Mouse (Mus musculus) limb, embryonic 14.5 days (tissue): ENCODE measurements around the gene Kif19a. TPM values are rescaled to one million over a fixed set of nuclear protein-coding genes. Genes with fewer than 3 reads are reported as not detected.

Experiments
- ATAC-seq: fragments of 200-750 bp; cut with Nextera tagmentation; 2 replicates; pipeline ENCODE4 v1.8.0; 2017; ENCODE audit warnings: low read depth, moderate number of reproducible peaks, moderate TSS enrichment; ENCODE audit not compliant: low FRiP score
- DNase-seq: peaks from one replicate; pipeline ENCODE4 v3.0.0-alpha.2; 2015; ENCODE audit warnings: low spot score
- H3K27ac ChIP-seq: fragments of 300-500 bp; sonication (generic); replicated peaks from 2 replicates; pipeline ENCODE4 v1.5.1; 2014; ENCODE audit warnings: low read depth, mild to moderate bottlenecking, low read length, moderate library complexity, mixed read lengths
- H3K27me3 ChIP-seq: fragments of 300-500 bp; sonication (generic); 2 replicates; pipeline ENCODE4 v1.6.1; 2014; ENCODE audit warnings: low read length, mixed read lengths; ENCODE audit not compliant: control insufficient read depth, insufficient read depth
- H3K36me3 ChIP-seq: fragments of 300-500 bp; sonication (generic); 2 replicates; pipeline ENCODE4 v1.6.1; 2014; ENCODE audit warnings: mild to moderate bottlenecking, low read length, moderate library complexity, mixed read lengths; ENCODE audit not compliant: control insufficient read depth, insufficient read depth
- H3K4me1 ChIP-seq: fragments of 300-500 bp; sonication (generic); 2 replicates; pipeline ENCODE4 v1.6.1; 2014; ENCODE audit warnings: antibody characterized with exemption, low read length, mixed read lengths; ENCODE audit not compliant: control insufficient read depth, insufficient read depth
- H3K4me2 ChIP-seq: fragments of 300-500 bp; sonication (generic); replicated peaks from 2 replicates; pipeline ENCODE4 v1.6.1; 2014; ENCODE audit warnings: low read depth, mild to moderate bottlenecking, low read length, moderate library complexity; ENCODE audit not compliant: severe bottlenecking
- H3K4me3 ChIP-seq: fragments of 300-500 bp; sonication (generic); replicated peaks from 2 replicates; pipeline ENCODE4 v1.5.1; 2014; ENCODE audit warnings: low read length
- H3K9ac ChIP-seq: fragments of 300-500 bp; sonication (generic); 2 replicates; pipeline ENCODE4 v1.6.1; 2014; ENCODE audit warnings: mild to moderate bottlenecking, low read depth, low read length, moderate library complexity; ENCODE audit not compliant: severe bottlenecking
- H3K9me3 ChIP-seq: fragments of 300-500 bp; sonication (generic); 2 replicates; pipeline ENCODE4 v1.6.1; 2016; ENCODE audit warnings: low read length; ENCODE audit not compliant: control insufficient read depth
- POLR2A ChIP-seq: fragments of 200-500 bp; IDR thresholded peaks from 2 replicates; pipeline ENCODE4 v1.8.0; 2012; ENCODE audit warnings: inconsistent platforms, mild to moderate bottlenecking, moderate library complexity, borderline replicate concordance; ENCODE audit not compliant: insufficient read depth, insufficient read length; ENCODE audit errors: extremely low read depth
- WGBS: fragments of 180-500 bp; shearing (Covaris S2); extraction: QIAGEN DNeasy Blood & Tissue Kit; methylation state at CpG from one replicate; pipeline ENCODE4 v1.1.7; 2014; 5-methylcytosine and 5-hydroxymethylcytosine counted together
- polyA plus RNA-seq, 2 experiments: library from polyadenylated mRNA; depleted of rRNA in 1 of 2; stranded (reverse) in 1 of 2; unstranded in 1 of 2; fragments of >200 nt; fragmentation: Nextera tagmentation in 1 of 2; extraction: Ambion mirVana in 1 of 2; gene quantifications; 2 replicates each; pipeline versions ENCODE4 v1.2.1 to v1.2.3; 2012 to 2014

Kif19a gene
- polyA plus RNA-seq, 2 experiments: 0.39 to 0.93 TPM

DNA sequence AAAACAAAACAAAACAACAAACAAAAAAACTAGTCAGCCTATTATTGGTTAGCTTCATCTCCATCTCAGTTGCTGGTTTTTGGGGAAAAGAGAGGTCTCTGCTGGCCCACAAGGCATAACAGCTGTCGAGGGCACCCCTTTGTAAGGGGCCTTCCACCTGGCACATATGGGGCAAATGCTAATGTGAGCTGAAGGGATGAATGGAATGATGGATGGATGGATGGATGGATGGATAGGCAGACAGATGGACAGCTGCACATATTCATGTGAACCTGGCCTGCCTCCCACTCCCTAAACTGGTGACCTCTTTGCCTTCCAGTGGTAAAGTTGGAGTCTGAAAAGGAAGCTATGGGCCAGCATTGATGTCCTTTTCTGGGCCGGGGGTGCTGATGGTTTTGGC lies 41.8 kb downstream of the Kif19a start:
- no peaks in the 10 kb centered on the region for H3K9me3 ChIP-seq
- peaks cover 14% of the 10 kb centered on the region; the same call in 1 of the 2 replicates for H3K4me1 ChIP-seq
- DNase-seq (no peak), ATAC-seq (no peak)
- H3K4me2 ChIP-seq: no peak overlapping the region
- 54% methylated on average over 2 of the region's 2 CpGs for WGBS
- H3K9ac ChIP-seq: no peak overlapping the region
- no peak overlapping the region for H3K27ac ChIP-seq
- TF ChIP-seq POLR2A: no peak
- H3K4me3 ChIP-seq: no peak overlapping the region
- no peaks in the 10 kb centered on the region for H3K27me3 ChIP-seq
- no peaks in the 10 kb centered on the region for H3K36me3 ChIP-seq

DNA sequence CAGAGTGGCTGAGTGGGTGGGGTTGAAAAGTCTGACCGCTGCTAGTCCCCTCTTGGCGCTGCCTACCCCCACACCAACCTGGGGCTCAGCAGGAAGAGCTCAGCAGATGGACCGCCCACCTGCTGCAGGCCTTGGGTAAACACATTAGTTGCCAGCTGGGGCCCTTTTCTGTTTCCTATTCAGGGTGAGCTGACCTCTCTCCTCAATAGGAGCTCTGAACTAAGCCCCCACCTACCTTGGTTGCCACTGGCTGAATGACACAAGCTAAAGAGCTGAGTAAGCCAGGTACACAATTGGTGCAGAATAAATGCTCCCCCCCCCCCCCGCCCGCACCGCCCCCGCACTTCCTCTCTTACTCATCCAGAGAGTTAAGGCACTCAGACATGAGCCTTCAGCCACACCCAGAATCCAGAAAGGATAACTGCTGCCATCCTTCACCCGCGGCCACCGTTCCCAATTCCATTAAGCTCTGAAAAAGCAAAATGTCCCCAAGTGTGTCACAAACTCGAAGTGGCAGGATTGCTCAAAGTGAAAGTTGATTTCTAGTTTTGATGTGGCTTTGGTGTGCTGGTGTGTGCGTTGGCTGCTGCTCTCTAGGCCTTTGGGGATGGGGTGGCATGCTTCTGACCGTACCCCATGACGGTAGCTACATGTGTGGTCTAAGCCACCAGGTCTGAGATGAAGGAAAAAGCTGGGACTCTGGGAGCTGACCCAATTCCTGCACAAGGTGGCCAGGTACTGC lies 42.7 kb downstream of the Kif19a start:
- DNase-seq (no peak), ATAC-seq (no peak)
- H3K27ac ChIP-seq: no peak overlapping the region
- H3K4me2 ChIP-seq: no peak overlapping the region
- peaks cover 16% of the 10 kb centered on the region for H3K4me1 ChIP-seq
- H3K4me3 ChIP-seq: no peak overlapping the region
- H3K9me3 ChIP-seq: no peaks in the 10 kb centered on the region
- no peaks in the 10 kb centered on the region for H3K36me3 ChIP-seq
- WGBS: 28% methylated on average over 14 of the region's 14 CpGs
- no peak for TF ChIP-seq POLR2A
- no peak overlapping the region for H3K9ac ChIP-seq
- H3K27me3 ChIP-seq: no peaks in the 10 kb centered on the region

DNA sequence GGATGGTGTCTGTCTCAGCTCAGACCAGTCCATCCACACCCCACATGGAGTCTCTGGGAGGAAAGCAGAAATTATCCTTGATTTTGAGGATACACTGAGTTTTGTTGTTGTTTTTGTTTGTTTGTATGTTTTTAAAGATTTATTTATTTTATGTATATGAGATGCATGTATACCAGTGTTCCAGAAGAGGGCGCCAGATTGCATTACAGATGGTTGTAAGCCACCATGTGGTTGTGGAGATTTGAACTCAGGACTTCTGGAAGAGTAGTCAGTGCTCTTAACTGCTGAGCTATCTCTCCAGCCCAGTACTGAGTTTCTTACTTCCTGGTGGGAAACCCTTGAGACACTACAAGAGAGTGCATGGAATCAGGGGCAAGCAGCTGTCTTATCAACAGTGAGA lies 44.2 kb downstream of the Kif19a start:
- H3K36me3 ChIP-seq: no peaks in the 10 kb centered on the region
- WGBS: 85% methylated on average over 1 of the region's 1 CpGs
- no peaks in the 10 kb centered on the region for H3K27me3 ChIP-seq
- H3K9me3 ChIP-seq: no peaks in the 10 kb centered on the region
- DNase-seq: peak; percentile 25
- TF ChIP-seq POLR2A: no peak
- no peak overlapping the region for H3K4me2 ChIP-seq
- H3K4me3 ChIP-seq: no peak overlapping the region
- no peak overlapping the region for H3K9ac ChIP-seq
- no peak for ATAC-seq
- H3K27ac ChIP-seq: no peak overlapping the region
- H3K4me1 ChIP-seq: peaks cover 18% of the 10 kb centered on the region

DNA sequence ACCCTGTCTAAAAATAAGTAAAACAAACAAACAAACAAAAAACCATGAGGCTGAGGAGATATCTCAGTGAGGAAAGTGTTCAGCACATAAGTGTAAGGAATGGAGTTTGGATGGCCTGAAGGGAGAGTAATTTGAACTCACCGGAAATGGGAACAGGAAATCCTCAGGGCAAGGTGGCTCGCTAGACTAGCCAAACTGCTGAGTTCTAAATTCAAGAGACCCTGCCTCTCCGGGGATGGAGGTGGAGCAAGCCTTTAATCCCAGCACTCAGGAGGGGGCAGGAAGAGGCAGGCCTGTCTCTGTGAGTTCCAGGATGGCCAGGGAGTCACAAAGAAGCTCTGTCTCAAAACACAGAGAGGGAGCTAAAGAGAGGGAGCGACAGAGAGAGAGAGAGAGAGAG lies 45.2 kb downstream of the Kif19a start:
- Histone ChIP-seq H3K4me2 (no peak overlapping the region), H3K4me1 (peaks cover 18% of the 10 kb centered on the region), H3K9ac (no peak overlapping the region), H3K4me3 (no peak overlapping the region), H3K9me3 (no peaks in the 10 kb centered on the region), H3K27ac (no peak overlapping the region), H3K27me3 (no peaks in the 10 kb centered on the region), H3K36me3 (no peaks in the 10 kb centered on the region)
- 9% methylated on average over 4 of the region's 4 CpGs for WGBS
- no peak for ATAC-seq
- TF ChIP-seq POLR2A: no peak
- DNase-seq: no peak

DNA sequence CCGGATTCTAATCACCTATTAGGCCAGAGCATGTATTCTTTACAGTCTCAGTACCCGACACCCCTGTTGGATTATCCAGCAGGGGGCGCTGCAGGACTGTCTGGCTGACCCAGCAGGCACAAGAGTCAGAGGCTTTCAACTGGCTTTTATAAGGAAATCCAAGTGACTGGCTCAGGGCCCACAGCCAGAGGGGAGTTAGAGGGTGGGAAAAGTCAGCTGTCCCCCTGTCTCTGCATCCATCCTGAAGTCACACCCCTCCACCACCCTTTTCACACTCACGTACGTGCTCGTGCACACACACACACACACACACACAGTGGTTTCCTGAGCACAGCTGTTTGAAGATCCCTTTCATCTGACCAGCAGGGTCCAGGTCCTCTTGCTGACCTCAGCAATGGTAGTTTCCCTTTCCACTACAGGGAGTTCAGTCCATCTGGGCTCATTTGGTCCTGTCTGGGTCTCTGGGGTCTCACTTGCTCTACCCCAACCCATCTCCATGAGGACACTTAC lies 47.6 kb downstream of the Kif19a start:
- Histone ChIP-seq H3K4me1 (peaks cover 10% of the 10 kb centered on the region; the same call in 1 of the 2 replicates), H3K36me3 (no peaks in the 10 kb centered on the region), H3K9me3 (no peaks in the 10 kb centered on the region), H3K27ac (no peak overlapping the region), H3K27me3 (no peaks in the 10 kb centered on the region), H3K4me3 (no peak overlapping the region), H3K9ac (no peak overlapping the region), H3K4me2 (no peak overlapping the region)
- ATAC-seq: peak; percentile 70
- WGBS: 20% methylated on average over 6 of the region's 6 CpGs
- TF ChIP-seq POLR2A: no peak
- peak; percentile 85 for DNase-seq
